Mouse (Mus musculus) splenic B cell, adult 2 months (primary cell): ENCODE results near the gene Kctd10.

Experiments
- DNase-seq: peaks from one replicate; pipeline ENCODE4 v3.0.0-alpha.2; 2011; ENCODE audit warnings: low read depth, low spot score
- H3K27me3 ChIP-seq: 2 replicates; pipeline ENCODE4 v1.6.1; 2012; ENCODE audit warnings: mild to moderate bottlenecking, low read length, moderate library complexity, mixed read lengths; ENCODE audit not compliant: control insufficient read depth, poor library complexity, insufficient read depth, severe bottlenecking
- H3K36me3 ChIP-seq: 2 replicates; pipeline ENCODE4 v1.6.1; 2012; ENCODE audit warnings: mild to moderate bottlenecking, low read length, moderate library complexity, mixed read lengths; ENCODE audit not compliant: control insufficient read depth, poor library complexity, insufficient read depth, severe bottlenecking

Gene Kctd10

GRCm38 (mm10) chr5:114380209-114381012 lies at the start of gene Kctd10, which contains the start of gene Ube3b:
Kctd10 (minus strand) TSS chr5:114380508.
Ube3b (plus strand) TSS chr5:114380607.
- H3K27me3 ChIP-seq, result no peaks in the 10 kb centered on the region
- no peaks in the 10 kb centered on the region for H3K36me3 ChIP-seq
- peak; percentile 92 for DNase-seq

GRCm38 (mm10) chr5:114429781-114430180 lies 49.5 kb upstream of the Kctd10 start:
- DNase-seq, result no peak
- Histone ChIP-seq H3K27me3 (no peaks in the 10 kb centered on the region), H3K36me3 (no peaks in the 10 kb centered on the region)

- Histone ChIP-seq H3K27me3 (no peaks in the 10 kb centered on the region), H3K36me3 (no peaks in the 10 kb centered on the region)
- DNase-seq, result no peak
These were observed 48.3 kb upstream of the Kctd10 start for GRCm38 (mm10) chr5:114428621-114429020.

- Histone ChIP-seq H3K36me3 (no peaks in the 10 kb centered on the region), H3K27me3 (no peaks in the 10 kb centered on the region)
- DNase-seq, result no peak
These were observed 46.4 kb upstream of the Kctd10 start for GRCm38 (mm10) chr5:114426732-114427131.

GRCm38 (mm10) chr5:114423961-114424360 lies 43.7 kb upstream of the Kctd10 start:
- Histone ChIP-seq H3K36me3 (no peaks in the 10 kb centered on the region), H3K27me3 (no peaks in the 10 kb centered on the region)
- no peak for DNase-seq

- Histone ChIP-seq H3K36me3 (no peaks in the 10 kb centered on the region; the same call in 1 of the 2 replicates), H3K27me3 (no peaks in the 10 kb centered on the region)
- DNase-seq, result no peak
These were observed 42.3 kb upstream of the Kctd10 start for GRCm38 (mm10) chr5:114422591-114422990.

- DNase-seq, result no peak
- Histone ChIP-seq H3K27me3 (no peaks in the 10 kb centered on the region), H3K36me3 (no peaks in the 10 kb centered on the region; the same call in 1 of the 2 replicates)
These were observed 41.4 kb upstream of the Kctd10 start for GRCm38 (mm10) chr5:114421561-114422298.

- Histone ChIP-seq H3K36me3 (peaks cover 1% of the 10 kb centered on the region; the same call in 1 of the 2 replicates), H3K27me3 (no peaks in the 10 kb centered on the region)
- peak; percentile 9 for DNase-seq
These were observed 38.2 kb upstream of the Kctd10 start for GRCm38 (mm10) chr5:114418541-114418940.

GRCm38 (mm10) chr5:114416855-114417254 lies 36.5 kb upstream of the Kctd10 start:
- Histone ChIP-seq H3K27me3 (no peaks in the 10 kb centered on the region), H3K36me3 (peaks cover 1% of the 10 kb centered on the region; the same call in 1 of the 2 replicates)
- no peak for DNase-seq

GRCm38 (mm10) chr5:114415606-114416005 lies 35.3 kb upstream of the Kctd10 start:
- DNase-seq, result no peak
- no peaks in the 10 kb centered on the region for H3K27me3 ChIP-seq
- peaks cover 1% of the 10 kb centered on the region; the same call in 1 of the 2 replicates for H3K36me3 ChIP-seq

GRCm38 (mm10) chr5:114413067-114413735 lies 32.9 kb upstream of the Kctd10 start:
- Histone ChIP-seq H3K27me3 (no peaks in the 10 kb centered on the region), H3K36me3 (peaks cover 4% of the 10 kb centered on the region)
- DNase-seq, result no peak

- Histone ChIP-seq H3K27me3 (no peaks in the 10 kb centered on the region), H3K36me3 (peaks cover 7% of the 10 kb centered on the region)
- no peak for DNase-seq
These were observed 32.2 kb upstream of the Kctd10 start for GRCm38 (mm10) chr5:114412361-114412998.

- Histone ChIP-seq H3K36me3 (peaks cover 9% of the 10 kb centered on the region), H3K27me3 (no peaks in the 10 kb centered on the region)
- no peak for DNase-seq
These were observed 30.1 kb upstream of the Kctd10 start for GRCm38 (mm10) chr5:114410429-114410828.

GRCm38 (mm10) chr5:114408846-114409245 lies 28.5 kb upstream of the Kctd10 start:
- no peak for DNase-seq
- Histone ChIP-seq H3K36me3 (peaks cover 9% of the 10 kb centered on the region), H3K27me3 (no peaks in the 10 kb centered on the region)
